Mouse (Mus musculus) kidney, postnatal 0 days (tissue): ENCODE measurements around the gene Ifitm10. TPM values are rescaled to one million over a fixed set of nuclear protein-coding genes. Genes with fewer than 3 reads are reported as not detected.

ENCODE experiments used
- ATAC-seq: fragments of 200-750 bp; cut with Nextera tagmentation; replicated peaks from 2 replicates; pipeline ENCODE4 v1.8.0; 2017; ENCODE audit warnings: low read depth, moderate number of reproducible peaks, moderate TSS enrichment, moderate library complexity; ENCODE audit not compliant: low FRiP score
- DNase-seq: peaks from one replicate; pipeline ENCODE4 v3.0.0-alpha.2; 2016; ENCODE audit warnings: low spot score
- H3K27ac ChIP-seq: fragments of 300-500 bp; sonication (generic); 2 replicates; pipeline ENCODE4 v1.5.1; 2014; ENCODE audit warnings: mild to moderate bottlenecking
- H3K27me3 ChIP-seq: fragments of 300-500 bp; sonication (generic); 2 replicates; pipeline ENCODE4 v1.6.1; 2014; ENCODE audit warnings: low read length, mixed read lengths; ENCODE audit not compliant: insufficient read depth
- H3K36me3 ChIP-seq: fragments of 300-500 bp; sonication (generic); 2 replicates; pipeline ENCODE4 v1.6.1; 2014; ENCODE audit warnings: low read length, mixed read lengths; ENCODE audit not compliant: insufficient read depth
- H3K4me1 ChIP-seq: fragments of 300-500 bp; sonication (generic); replicated peaks from 2 replicates; pipeline ENCODE4 v1.6.1; 2014; ENCODE audit warnings: antibody characterized with exemption, low read length, mixed read lengths; ENCODE audit not compliant: insufficient read depth
- H3K4me2 ChIP-seq: fragments of 300-500 bp; sonication (generic); 2 replicates; pipeline ENCODE4 v1.6.1; 2014; ENCODE audit warnings: mild to moderate bottlenecking, low read length, moderate library complexity, mixed read lengths
- H3K4me3 ChIP-seq: fragments of 300-500 bp; sonication (generic); replicated peaks from 2 replicates; pipeline ENCODE4 v1.5.1; 2014; ENCODE audit warnings: low read depth, low read length
- H3K9ac ChIP-seq: fragments of 300-500 bp; sonication (generic); 2 replicates; pipeline ENCODE4 v1.6.1; 2014; ENCODE audit warnings: low read depth, low read length
- H3K9me3 ChIP-seq: fragments of 300-500 bp; sonication (generic); replicated peaks from 2 replicates; pipeline ENCODE4 v1.6.1; 2016; ENCODE audit warnings: low read length, inconsistent platforms, mixed read lengths
- CTCF ChIP-seq: IDR thresholded peaks from 2 replicates; pipeline ENCODE4 v1.5.1; 2016; ENCODE audit warnings: antibody characterized with exemption, low read depth, mild to moderate bottlenecking, moderate library complexity
- WGBS: fragments of 180-500 bp; shearing (Covaris S2); extraction: QIAGEN DNeasy Blood & Tissue Kit; methylation state at CpG from one replicate; pipeline ENCODE4 v1.1.7; 2014; 5-methylcytosine and 5-hydroxymethylcytosine counted together
- polyA plus RNA-seq: library from polyadenylated mRNA; unstranded; fragments of >200 nt; fragmentation: Nextera tagmentation; extraction: Ambion mirVana; gene quantifications from 2 replicates; pipeline ENCODE4 v1.2.1, GENCODE M21; 2015

The Ifitm10 gene
- 3.6 and 3.9 TPM in 2 replicates for polyA plus RNA-seq

DNA sequence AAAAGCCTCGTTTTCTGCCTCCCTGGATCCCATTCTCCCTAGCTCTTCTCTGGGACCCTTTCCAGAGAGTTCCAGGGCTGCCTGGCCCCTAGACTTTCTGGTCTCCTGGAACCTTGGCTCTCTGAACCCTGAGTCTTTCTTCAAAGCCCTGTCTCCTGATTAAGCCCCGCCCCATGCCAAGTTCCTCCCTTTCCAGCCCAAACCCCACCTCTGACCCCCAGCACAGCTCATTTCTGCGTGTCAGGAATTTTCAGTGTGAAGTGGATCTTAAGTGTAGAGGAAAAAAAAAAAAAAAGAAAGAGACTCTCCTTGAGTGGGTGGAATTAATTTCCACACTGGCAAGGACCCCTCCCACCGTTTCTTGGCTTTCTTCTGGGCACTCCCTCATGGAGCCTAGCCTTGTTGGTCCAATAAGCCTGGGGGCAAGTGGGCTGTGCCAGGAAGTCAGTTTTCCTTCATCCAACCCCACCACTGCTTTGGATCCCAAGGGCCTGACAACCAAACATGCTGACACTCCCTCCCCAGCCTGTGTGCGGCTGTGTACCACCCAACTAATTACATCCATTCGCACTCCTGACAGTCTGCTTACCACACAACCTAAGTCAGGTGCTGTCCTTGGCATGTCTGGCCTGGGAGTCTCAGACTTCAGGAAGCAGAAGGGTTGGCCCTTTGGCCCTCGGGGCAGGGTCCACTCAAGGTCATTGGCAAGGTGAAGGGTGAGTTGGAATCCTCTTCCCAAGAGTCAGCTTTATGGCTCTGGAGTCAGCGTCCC is at the start of gene Ifitm10:
Gene Ifitm10, minus strand, starts transcription at position 113 of the 772 bp plus-strand sequence.
- H3K27me3 ChIP-seq: no peaks in the 10 kb centered on the region
- TF ChIP-seq CTCF: no peak
- H3K36me3 ChIP-seq: peaks cover 30% of the 10 kb centered on the region
- DNase-seq: no peak
- no peak within 1 kb of the TSS; the same call in 1 of the 2 replicates for H3K27ac ChIP-seq
- H3K9me3 ChIP-seq: no peaks in the 10 kb centered on the region
- no peak for ATAC-seq
- H3K4me1 ChIP-seq: peaks cover 7% of the 10 kb centered on the region
- 0 out of 2 replicates have a peak within 1 kb of the TSS, but pooled peaks have one; percentile 85 for H3K4me2 ChIP-seq
- no peak within 1 kb of the TSS for H3K4me3 ChIP-seq
- H3K9ac ChIP-seq: no peak within 1 kb of the TSS
- WGBS: 59% methylated on average over 8 of the region's 8 CpGs

DNA sequence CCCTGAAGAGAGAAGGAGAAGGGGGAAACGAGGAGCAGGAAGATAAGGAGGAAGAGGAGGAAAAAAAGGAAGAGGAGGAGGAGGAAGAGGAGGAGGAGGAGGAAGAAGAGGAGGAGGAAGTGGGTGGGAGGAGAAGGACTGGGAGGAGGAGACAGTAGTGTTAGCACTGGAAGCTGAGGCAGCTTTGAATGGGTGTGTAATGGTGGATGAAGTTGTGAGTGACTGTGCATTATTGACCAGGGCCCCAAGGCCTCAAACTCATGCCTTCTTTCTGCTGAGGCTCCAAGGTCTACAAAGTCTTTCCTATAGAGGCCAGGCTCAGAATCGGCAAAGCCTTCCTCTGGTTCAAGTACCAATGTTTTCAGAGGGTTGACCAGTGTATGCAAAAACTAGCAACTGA is 48.3 kb upstream of the Ifitm10 start:
- DNase-seq (no peak), ATAC-seq (no peak)
- 81% methylated on average over 2 of the region's 2 CpGs for WGBS
- Histone ChIP-seq H3K27ac (no peak overlapping the region), H3K4me2 (no peak overlapping the region), H3K4me3 (no peak overlapping the region), H3K9me3 (no peaks in the 10 kb centered on the region), H3K9ac (no peak overlapping the region), H3K36me3 (no peaks in the 10 kb centered on the region), H3K27me3 (no peaks in the 10 kb centered on the region), H3K4me1 (no peaks in the 10 kb centered on the region)
- TF ChIP-seq CTCF: no peak

GRCm38 (mm10) chr7:142419887-142420286 is 46.3 kb upstream of the Ifitm10 start:
- H3K4me3 ChIP-seq: no peak overlapping the region
- no peaks in the 10 kb centered on the region for H3K9me3 ChIP-seq
- no peaks in the 10 kb centered on the region for H3K36me3 ChIP-seq
- H3K27ac ChIP-seq: no peak overlapping the region
- DNase-seq: no peak
- no peak overlapping the region for H3K4me2 ChIP-seq
- H3K27me3 ChIP-seq: no peaks in the 10 kb centered on the region
- H3K4me1 ChIP-seq: no peaks in the 10 kb centered on the region
- H3K9ac ChIP-seq: no peak overlapping the region
- TF ChIP-seq CTCF: no peak
- ATAC-seq: no peak
- WGBS: 78% methylated on average over 5 of the region's 5 CpGs

DNA sequence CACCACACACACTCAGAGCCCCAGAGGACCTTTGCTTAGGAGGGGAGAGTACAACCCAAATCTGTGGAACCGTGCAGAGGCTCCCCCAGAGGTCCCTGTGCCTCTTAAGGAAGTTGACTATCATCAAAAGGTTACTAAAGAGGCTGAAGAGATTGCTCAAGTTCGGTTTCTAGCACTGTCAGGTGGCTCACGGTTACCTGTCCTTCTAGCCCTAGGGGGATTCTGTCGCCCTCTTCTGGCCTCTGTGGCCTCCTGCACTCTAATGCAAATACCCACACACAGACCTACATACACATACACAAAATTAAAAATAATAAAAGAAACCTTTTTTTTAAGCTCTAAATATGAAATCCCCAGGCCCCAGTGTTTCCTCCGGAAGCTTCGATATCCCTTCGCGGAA is 45.1 kb upstream of the Ifitm10 start:
- Histone ChIP-seq H3K36me3 (no peaks in the 10 kb centered on the region), H3K27ac (no peak overlapping the region), H3K4me3 (no peak overlapping the region), H3K4me2 (no peak overlapping the region), H3K4me1 (no peaks in the 10 kb centered on the region), H3K9me3 (no peaks in the 10 kb centered on the region), H3K27me3 (no peaks in the 10 kb centered on the region), H3K9ac (no peak overlapping the region)
- ATAC-seq (no peak), DNase-seq (no peak)
- WGBS: 95% methylated on average over 8 of the region's 8 CpGs
- TF ChIP-seq CTCF: no peak

DNA sequence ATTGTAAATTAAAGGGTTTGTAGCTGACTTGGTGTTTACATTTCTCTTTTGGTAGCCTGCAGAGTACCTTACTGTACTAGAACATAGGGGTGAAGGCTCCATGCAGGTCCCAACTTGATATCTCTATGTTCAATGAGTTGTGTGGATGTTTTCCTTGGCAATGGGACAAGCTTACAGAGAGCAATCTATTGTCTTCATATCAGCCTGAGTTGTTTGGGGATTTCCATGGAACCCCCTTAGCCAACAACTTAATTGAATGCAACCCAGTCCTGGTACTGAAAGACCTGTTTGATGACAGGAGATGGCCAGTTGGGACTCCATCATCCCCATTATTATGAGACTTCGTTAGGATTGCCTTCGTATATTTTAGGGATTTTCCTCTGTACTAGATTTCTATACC is 44.5 kb upstream of the Ifitm10 start:
- no peak for TF ChIP-seq CTCF

GRCm38 (mm10) chr7:142416225-142416624 is 42.7 kb upstream of the Ifitm10 start:
- WGBS: 78% methylated on average over 3 of the region's 3 CpGs
- DNase-seq: no peak
- H3K36me3 ChIP-seq: no peaks in the 10 kb centered on the region
- no peak overlapping the region for H3K27ac ChIP-seq
- H3K9ac ChIP-seq: no peak overlapping the region
- no peak for TF ChIP-seq CTCF
- no peaks in the 10 kb centered on the region for H3K9me3 ChIP-seq
- H3K4me1 ChIP-seq: no peaks in the 10 kb centered on the region
- H3K27me3 ChIP-seq: no peaks in the 10 kb centered on the region
- ATAC-seq: no peak
- no peak overlapping the region for H3K4me3 ChIP-seq
- H3K4me2 ChIP-seq: no peak overlapping the region

More for the DNA sequence above, 44.5 kb upstream of the Ifitm10 start:
- H3K4me2 ChIP-seq: no peak overlapping the region
- ATAC-seq (no peak), DNase-seq (no peak)
- H3K4me1 ChIP-seq: no peaks in the 10 kb centered on the region
- 92% methylated on average over 2 of the region's 2 CpGs for WGBS
- no peaks in the 10 kb centered on the region for H3K36me3 ChIP-seq
- H3K9ac ChIP-seq: no peak overlapping the region
- no peak overlapping the region for H3K27ac ChIP-seq
- no peak overlapping the region for H3K4me3 ChIP-seq
- H3K27me3 ChIP-seq: no peaks in the 10 kb centered on the region
- no peaks in the 10 kb centered on the region for H3K9me3 ChIP-seq
